Mouse (Mus musculus) small intestine, adult 2 months (tissue): ENCODE measurements around the gene Foxp1. TPM values are rescaled to one million over a fixed set of nuclear protein-coding genes. Genes with fewer than 3 reads are reported as not detected.

Experiments used
- H3K27ac ChIP-seq: fragments of 200-500 bp; 2 replicates; pipeline ENCODE4 v1.5.1; 2012; ENCODE audit warnings: low read depth, low read length, control low read depth, inconsistent platforms; ENCODE audit not compliant: insufficient read depth
- H3K27me3 ChIP-seq: fragments of 200-500 bp; 2 replicates; pipeline ENCODE4 v1.6.1; 2012; ENCODE audit warnings: mild to moderate bottlenecking, moderate library complexity, low read length, inconsistent platforms; ENCODE audit not compliant: control insufficient read depth, insufficient read depth
- H3K36me3 ChIP-seq: fragments of 200-500 bp; 2 replicates; pipeline ENCODE4 v1.6.1; 2012; ENCODE audit warnings: mild to moderate bottlenecking, low read length, control low read depth, inconsistent platforms; ENCODE audit not compliant: control insufficient read depth, insufficient read depth
- H3K4me1 ChIP-seq: fragments of 200-500 bp; 2 replicates; pipeline ENCODE4 v1.6.1; 2012; ENCODE audit warnings: low read length, inconsistent platforms, mixed read lengths; ENCODE audit not compliant: control insufficient read depth, insufficient read depth, insufficient read length
- H3K4me3 ChIP-seq: fragments of 200-500 bp; 2 replicates; pipeline ENCODE4 v1.5.1; 2012; ENCODE audit warnings: low read depth, mild to moderate bottlenecking, control low read depth, inconsistent platforms, low read length, moderate library complexity
- CTCF ChIP-seq: fragments of 200-500 bp; IDR thresholded peaks from 2 replicates; pipeline ENCODE4 v1.5.1; 2012; ENCODE audit warnings: low read depth, mild to moderate bottlenecking, control low read depth, inconsistent platforms, low read length, moderate library complexity, mixed read lengths; ENCODE audit not compliant: insufficient replicate concordance, insufficient read length; ENCODE audit errors: extremely low read depth
- POLR2A ChIP-seq: fragments of 200-500 bp; IDR thresholded peaks from 2 replicates; pipeline ENCODE4 v1.6.1; 2012; ENCODE audit warnings: low read depth, mild to moderate bottlenecking, control low read depth, inconsistent platforms, low read length, moderate library complexity
- WGBS: fragments of 180-500 bp; shearing (Covaris S2); methylation state at CpG from one replicate; pipeline ENCODE4 v1.1.7; 2018; 5-methylcytosine and 5-hydroxymethylcytosine counted together
- polyA plus RNA-seq: library from polyadenylated mRNA; depleted of rRNA; stranded (reverse); fragments of >200 nt; gene quantifications from 2 replicates; pipeline ENCODE4 v1.2.3, GENCODE M21; 2012

The Foxp1 gene
- polyA plus RNA-seq, 1 experiment = 52.2 TPM

GRCm38 (mm10) chr6:98954439-98954838, 568.1 kb downstream of the Foxp1 start:
- no peak overlapping the region for H3K4me3 ChIP-seq
- 84% methylated on average over 5 of the region's 5 CpGs for WGBS
- peaks cover 4% of the 10 kb centered on the region; the same call in 1 of the 2 replicates for H3K4me1 ChIP-seq
- no peak for TF ChIP-seq CTCF
- TF ChIP-seq POLR2A = no peak
- no peak overlapping the region for H3K27ac ChIP-seq
- H3K36me3 ChIP-seq = peaks cover 14% of the 10 kb centered on the region
- H3K27me3 ChIP-seq = no peaks in the 10 kb centered on the region

GRCm38 (mm10) chr6:98949703-98950191, 572.8 kb downstream of the Foxp1 start:
- peaks cover 22% of the 10 kb centered on the region for H3K36me3 ChIP-seq
- no peaks in the 10 kb centered on the region for H3K27me3 ChIP-seq
- no peak overlapping the region for H3K4me3 ChIP-seq
- WGBS = 9% methylated on average over 6 of the region's 6 CpGs
- peaks cover 4% of the 10 kb centered on the region; the same call in 1 of the 2 replicates for H3K4me1 ChIP-seq
- TF ChIP-seq POLR2A (no peak), CTCF (no peak)
- 0 out of 2 replicates have a peak overlapping the region, but pooled peaks have one; percentile 7 for H3K27ac ChIP-seq

- TF ChIP-seq POLR2A = no peak
- H3K36me3 ChIP-seq = peaks cover 26% of the 10 kb centered on the region
- H3K27ac ChIP-seq = no peak overlapping the region; the same call in 1 of the 2 replicates
- H3K4me1 ChIP-seq = peaks cover 4% of the 10 kb centered on the region; the same call in 1 of the 2 replicates
- no peaks in the 10 kb centered on the region for H3K27me3 ChIP-seq
- 72% methylated on average over 7 of the region's 7 CpGs for WGBS
- H3K4me3 ChIP-seq = no peak overlapping the region
These were observed 573.2 kb downstream of the Foxp1 start for GRCm38 (mm10) chr6:98949286-98949685.

- 88% methylated on average over 21 of the region's 21 CpGs for WGBS
- peaks cover 23% of the 10 kb centered on the region for H3K36me3 ChIP-seq
These were observed 574.1 kb downstream of the Foxp1 start for GRCm38 (mm10) chr6:98948153-98949141.

GRCm38 (mm10) chr6:98947486-98948152, 574.9 kb downstream of the Foxp1 start:
- H3K36me3 ChIP-seq = peaks cover 21% of the 10 kb centered on the region
- no peaks in the 10 kb centered on the region for H3K27me3 ChIP-seq
- no peak overlapping the region for H3K4me3 ChIP-seq
- no peak for TF ChIP-seq CTCF
- TF ChIP-seq POLR2A = no peak
- H3K4me1 ChIP-seq = peaks cover 4% of the 10 kb centered on the region; the same call in 1 of the 2 replicates
- WGBS = 82% methylated on average over 11 of the region's 11 CpGs
- H3K27ac ChIP-seq = no peak overlapping the region

More at GRCm38 (mm10) chr6:98948153-98949141, 574.1 kb downstream of the Foxp1 start:
- H3K27me3 ChIP-seq = no peaks in the 10 kb centered on the region
- H3K27ac ChIP-seq = peak overlapping the region; percentile 30; the same call in 1 of the 2 replicates
- TF ChIP-seq CTCF (no peak), POLR2A (no peak)
- H3K4me1 ChIP-seq = peaks cover 4% of the 10 kb centered on the region; the same call in 1 of the 2 replicates
- H3K4me3 ChIP-seq = no peak overlapping the region

GRCm38 (mm10) chr6:98946731-98947130, 575.8 kb downstream of the Foxp1 start:
- TF ChIP-seq CTCF (no peak), POLR2A (no peak)
- H3K27me3 ChIP-seq = no peaks in the 10 kb centered on the region
- H3K4me1 ChIP-seq = peaks cover 4% of the 10 kb centered on the region; the same call in 1 of the 2 replicates
- no peak overlapping the region for H3K27ac ChIP-seq
- 98% methylated on average over 4 of the region's 4 CpGs for WGBS
- H3K36me3 ChIP-seq = peaks cover 25% of the 10 kb centered on the region
- no peak overlapping the region for H3K4me3 ChIP-seq
